Mouse (Mus musculus): Measurements from ENCODE around the gene Ppil3.

The Ppil3 gene

DNA sequence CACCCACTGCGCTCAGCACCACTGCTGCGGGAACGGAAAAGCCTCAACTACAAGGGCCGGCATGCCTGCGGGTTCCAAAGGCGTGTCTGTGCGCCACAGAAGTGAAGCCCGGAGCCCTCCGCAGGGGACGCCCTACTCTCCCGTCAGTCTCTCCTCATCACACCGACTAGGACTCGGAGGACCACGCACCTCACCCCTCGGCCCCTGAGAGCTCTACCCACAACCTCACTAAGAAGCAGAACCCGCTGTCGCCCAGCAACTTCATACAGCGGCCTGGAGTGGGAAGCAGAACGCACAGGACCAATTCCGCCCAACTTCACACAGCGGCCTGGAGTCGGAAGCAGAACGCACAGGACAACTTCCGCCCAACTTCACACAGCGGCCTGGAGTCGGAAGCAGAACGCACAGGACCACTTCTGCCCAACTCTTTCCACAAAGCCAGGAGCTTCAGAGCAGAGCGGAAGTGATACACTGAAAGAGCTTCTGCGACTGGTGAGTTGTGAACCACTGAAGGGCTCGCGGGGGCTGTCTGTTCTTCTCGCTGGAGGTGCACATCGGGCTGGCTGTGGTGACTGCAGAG lies at the start of gene Ppil3, which contains the start of gene Nif3l1:
Gene Ppil3 (minus strand): TSS at position 344 of the 580 bp plus-strand sequence.
Gene Nif3l1 (plus strand): TSS at position 9 of the 580 bp plus-strand sequence.
- DNase-seq (ENCODE audit: low spot score in 2 of 2) = peak; percentile 80 to 88

DNA sequence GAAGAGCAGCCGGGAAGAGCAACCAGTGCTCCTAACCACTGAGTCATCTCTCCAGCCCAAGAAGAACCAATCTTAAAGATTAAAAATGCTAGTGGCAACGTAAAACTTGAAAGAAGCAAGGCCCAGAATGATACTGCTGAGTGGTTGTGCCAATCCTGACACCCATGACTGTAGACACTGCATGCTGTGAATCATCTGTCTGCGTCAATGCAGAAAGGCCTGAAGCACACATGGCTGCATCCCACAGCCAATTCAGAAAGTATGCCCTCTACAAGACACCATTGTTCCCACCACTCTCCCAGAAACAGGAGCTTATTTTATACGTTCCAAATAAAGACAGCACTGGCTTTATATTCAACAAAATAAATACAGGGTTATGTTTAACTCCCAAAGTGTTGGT lies 37.4 kb upstream of the Ppil3 start:
- DNase-seq (ENCODE audit: low spot score in 2 of 2) = no peak

DNA sequence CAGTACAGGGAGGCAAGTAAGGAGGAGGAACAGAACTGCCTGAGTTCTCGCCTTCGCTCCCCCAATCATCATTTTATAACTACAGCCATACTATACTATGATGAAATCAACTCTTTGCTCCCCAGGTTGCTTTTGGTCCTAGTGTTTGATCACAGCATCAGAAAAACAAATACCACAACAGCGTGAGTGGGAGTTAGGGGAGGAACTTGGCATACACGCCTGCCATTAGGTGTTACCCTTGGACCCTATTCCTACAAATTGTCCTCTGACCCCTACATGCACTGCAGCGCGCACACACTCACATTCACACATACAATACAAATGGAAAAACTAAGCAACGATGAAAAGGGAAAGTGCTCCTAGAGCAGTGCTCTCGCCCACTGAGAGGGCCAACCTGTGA lies 30.4 kb upstream of the Ppil3 start:
- DNase-seq (ENCODE audit: low spot score in 2 of 2) = no peak

DNA sequence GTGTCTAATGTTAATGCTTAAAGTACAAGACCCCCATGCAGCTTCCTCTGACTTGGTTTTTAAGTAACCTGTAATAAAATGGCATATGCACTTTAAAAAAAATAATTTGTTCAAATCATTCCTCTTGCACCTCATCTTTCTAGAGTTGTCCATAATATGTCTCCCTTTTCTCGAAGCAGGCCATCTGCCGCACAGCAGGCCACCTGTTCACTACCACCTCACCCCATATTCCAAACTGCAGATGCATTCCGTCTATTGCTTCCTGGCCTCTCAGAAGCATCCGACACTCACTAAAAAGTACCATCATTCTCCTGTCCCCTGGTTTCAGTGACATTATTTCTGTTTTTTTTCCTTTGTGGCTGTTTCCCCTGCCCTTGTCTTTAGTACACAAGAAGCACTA lies 20.3 kb upstream of the Ppil3 start:
- DNase-seq (ENCODE audit: low spot score in 2 of 2) = no peak

DNA sequence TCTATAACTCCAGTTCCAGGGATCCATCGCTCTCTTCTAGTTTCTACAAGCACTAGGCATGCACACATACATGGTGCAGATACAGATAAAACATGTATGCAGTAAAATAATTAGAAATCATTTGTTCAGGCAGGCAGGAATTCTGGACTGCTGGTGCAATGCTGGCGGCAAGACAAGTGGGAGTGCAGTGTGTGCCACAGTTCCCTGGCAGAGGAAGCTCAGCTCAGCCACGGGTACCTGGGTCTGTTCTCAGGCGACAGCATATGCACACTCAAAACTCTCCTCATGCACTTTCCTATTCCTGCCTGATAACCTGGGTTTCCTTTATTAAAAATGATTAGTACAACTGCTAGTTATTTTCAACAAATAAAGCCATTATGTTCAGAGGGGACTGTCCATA lies 19.8 kb upstream of the Ppil3 start:
- no peak for DNase-seq (ENCODE audit: low spot score in 2 of 2)

DNA sequence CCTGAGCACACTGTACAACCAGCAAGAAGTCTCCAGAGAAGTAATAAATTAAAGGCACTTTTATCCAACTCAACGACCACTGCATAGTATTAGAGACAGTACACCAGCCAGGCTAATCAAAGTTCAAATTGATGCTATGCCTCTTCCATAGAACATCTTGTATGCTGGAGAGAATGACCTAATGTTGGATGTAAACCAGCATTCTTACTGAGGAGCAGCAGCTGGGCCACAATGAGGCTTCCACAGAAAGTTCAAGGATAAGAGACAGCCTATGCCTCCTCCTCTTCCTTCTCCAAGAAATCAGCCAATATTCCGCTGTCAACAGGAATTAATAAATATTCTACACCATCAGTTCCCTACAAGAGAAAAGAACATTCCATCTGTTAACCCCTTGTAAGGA lies 18.6 kb upstream of the Ppil3 start:
- DNase-seq (ENCODE audit: low spot score in 2 of 2) = no peak

DNA sequence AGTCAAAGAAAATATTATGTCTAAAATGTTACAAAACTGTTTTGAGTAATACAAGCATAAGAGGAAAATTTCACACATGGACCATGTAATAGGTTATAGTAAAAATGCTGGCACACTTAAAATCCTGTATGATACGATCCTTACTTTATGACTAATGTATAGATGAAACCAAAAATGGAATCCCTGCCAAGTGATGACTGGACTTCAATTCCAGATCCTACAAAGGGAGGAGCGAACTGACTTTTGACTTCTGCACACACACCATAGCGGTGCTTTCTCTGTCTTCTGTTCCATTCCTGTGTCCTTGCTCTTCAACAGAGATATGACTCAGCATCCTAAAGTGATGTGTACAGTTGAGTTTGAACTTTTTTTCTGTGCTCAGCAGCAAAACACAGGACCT lies 15.3 kb upstream of the Ppil3 start:
- DNase-seq (ENCODE audit: low spot score in 2 of 2) = no peak

DNA sequence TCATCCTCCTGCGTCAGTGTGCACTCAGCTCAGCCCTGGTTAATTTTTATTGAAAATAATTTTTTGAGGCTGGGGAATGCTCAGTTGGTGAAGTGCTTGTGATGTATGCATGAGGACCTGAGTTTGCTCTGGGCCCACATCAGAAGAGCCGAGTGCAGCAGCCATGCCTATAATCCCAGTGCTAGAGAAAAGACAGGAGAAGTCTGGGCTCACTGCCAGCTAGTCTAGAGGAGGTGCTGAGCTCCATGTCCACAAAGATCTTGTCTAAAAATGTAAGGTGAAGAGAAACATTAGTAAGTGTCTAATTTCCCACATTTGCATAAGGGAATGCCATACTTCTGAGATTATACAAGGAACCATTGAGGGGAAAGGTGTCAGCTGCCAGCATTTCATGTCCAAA lies 13.6 kb upstream of the Ppil3 start:
- DNase-seq (ENCODE audit: low spot score in 2 of 2) = no peak

DNA sequence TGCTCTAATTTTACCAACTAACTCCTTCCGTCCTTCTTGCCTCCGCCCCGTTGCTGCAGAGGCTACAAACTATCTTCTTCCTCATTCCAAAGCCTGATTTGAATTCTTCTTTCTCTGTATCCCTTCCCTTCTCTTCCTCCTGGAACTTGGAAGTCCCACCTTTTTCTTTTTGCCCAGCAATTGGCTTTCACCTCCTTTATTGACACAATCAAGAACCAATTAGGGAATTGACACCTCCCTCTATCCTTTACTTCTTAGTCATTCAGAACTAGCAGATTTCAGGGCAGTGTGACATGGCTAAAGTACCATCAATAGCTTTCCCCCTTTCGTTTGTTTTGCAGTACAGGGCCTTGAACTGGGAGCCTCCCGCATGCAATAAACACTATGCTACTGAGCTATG lies 12.9 kb upstream of the Ppil3 start:
- no peak for DNase-seq (ENCODE audit: low spot score in 2 of 2)

DNA sequence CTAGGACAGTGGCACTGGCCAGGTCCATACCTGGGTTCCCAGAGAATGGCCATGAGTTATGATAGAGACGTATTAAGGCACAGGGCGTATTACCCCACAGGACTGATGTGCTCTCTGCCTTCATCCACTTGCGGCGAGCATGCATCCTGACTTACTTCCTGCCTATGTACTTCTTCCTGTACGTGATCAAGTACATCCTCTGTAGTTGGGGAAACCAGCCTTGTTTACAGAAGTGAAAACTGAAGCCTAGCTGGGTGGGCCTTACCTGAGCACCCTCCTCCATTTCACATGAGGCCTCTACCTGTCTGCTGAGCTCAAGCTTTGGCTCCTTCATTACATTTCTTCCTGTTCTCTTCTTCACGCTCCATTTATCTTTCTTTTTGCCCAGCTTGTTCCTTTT lies 9.0 kb upstream of the Ppil3 start:
- no peak for DNase-seq (ENCODE audit: low spot score in 2 of 2)

DNA sequence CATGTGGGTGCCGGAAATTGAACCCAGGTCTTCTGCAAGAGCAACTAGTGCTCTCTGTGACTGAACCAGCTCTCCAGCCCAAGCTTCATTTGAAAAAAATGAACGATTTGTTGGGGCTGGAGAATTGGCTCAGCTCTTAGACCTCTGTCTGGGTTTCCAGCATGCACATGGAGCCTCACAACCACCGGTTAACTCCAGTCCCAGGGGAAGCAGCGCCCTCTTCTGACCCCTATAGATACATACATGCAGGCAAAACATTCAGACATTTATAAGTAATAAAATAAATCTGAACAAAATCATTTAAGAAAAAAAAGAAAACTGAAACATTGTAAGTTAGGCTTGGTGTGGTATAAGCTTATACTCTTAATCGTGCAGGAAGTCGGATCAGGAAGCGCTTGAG lies 3.1 kb upstream of the Ppil3 start:
- no peak for DNase-seq (ENCODE audit: low spot score in 2 of 2)

DNA sequence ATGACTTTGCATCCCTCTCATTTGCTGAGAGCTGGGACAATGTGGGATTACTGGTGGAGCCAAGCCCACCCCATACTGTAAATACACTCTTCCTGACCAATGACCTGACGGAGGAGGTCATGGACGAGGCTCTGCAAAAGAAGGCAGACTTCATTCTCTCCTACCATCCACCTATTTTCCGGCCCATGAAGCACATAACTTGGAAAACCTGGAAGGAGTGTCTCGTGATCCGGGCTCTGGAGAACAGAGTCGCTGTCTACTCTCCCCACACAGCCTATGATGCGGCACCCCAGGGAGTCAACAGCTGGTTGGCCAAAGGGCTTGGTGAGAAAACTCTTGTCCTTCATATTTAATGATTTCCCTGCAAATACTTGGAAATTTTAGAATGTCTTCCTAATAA lies 2.5 kb upstream of the Ppil3 start:
- no peak for DNase-seq (ENCODE audit: low spot score in 2 of 2)

DNA sequence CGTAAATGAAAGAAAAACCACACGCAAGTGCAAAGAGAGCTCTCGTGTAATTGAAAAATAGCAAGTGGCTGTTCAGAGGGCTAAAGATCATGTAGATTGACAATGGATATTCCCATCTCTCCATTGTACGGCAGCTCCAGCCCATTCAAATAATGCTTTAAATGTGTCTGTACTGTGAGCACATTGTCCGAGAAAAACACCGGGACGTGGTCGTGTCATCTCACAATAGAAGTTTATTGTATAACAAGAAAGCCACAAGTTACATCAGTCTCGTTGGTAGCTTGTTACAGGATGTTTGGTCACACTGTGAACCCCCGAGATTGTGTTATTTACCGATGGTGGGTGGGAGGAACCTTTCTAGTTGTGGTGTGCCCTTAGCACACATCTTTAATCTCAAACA lies 575 bp upstream of the Ppil3 start:
- no peak for DNase-seq (ENCODE audit: low spot score in 2 of 2)

DNA sequence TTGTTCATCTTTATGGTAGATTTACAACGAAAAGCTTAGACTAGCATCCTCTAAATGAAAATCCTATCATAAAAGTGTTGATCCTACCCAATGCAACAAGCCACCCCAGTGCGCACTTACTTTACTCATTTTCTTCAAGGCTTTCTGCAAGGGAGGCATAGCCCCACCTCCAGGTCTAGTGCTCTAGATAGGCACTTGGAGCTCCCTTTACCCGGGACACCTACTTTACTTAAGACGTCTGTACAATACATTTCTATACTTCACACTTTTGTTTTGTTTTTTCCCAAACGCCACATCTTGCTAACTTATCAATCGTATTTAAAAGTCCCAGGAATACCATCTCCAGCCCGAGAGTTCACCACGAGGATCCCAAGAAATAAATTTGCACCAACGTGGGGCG lies 595 bp downstream of the Ppil3 start:
- DNase-seq (ENCODE audit: low spot score in 2 of 2) = no peak

DNA sequence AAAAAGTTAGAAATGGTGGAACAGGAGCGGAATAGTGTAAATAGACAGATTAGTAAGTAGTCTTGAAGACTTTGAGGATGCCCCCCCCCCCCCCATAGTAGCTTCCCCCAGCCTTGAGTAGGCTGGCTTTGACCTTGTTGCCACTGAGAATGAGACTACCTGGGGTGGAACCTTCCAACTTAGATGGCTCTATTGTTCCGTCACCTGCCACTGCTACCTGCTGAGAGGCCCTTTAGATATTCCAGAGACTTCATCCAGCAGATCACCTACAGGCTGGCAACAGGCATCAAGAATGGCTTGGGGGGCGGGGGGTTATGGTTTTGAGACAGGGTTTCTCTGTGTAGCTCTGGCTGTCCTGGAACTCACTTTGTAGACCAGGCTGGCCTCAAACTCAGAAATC lies 20.7 kb downstream of the Ppil3 start:
- DNase-seq (ENCODE audit: low spot score in 2 of 2) = no peak

DNA sequence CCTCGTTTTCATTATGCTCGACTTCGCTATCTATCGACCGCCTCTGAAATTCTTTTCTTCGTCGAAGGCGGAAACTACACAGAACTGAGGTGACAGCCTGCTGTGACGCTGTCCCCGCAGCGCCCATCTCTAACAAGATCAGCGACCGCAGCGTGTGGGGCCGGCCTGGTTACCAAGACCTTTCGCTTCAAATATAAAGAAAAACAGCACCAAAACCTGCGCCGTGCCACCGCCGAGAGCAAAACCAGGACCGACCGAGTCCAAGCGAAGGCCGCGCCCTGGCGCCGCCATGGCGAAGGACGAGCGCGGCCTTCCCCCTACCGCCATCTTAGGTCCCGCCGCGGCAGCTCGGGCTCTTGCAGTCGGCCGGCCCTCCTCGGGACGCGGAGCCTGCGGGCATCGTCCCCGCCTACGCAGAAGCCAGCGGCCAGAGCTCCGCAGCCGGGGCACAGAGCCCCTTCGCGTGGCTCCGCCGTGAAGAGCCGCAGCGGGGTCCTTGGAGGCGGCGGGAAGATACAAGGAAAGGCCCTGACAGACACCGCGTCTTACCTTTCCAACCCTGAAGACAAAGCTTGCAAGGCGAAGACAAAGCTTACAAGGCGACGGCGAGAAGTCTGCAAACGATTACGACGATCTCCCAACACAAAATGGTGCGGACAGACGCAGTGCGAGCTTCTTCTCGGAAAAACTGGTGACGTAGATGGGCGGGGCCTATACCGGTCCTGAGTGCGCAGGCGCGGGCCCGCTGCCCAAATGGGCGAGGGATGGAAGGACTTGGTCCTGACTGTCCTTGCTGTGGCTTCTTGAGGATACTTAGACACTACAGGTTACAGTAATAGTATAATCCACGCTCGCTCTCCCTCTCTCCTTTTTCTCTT lies 21.7 kb downstream of the Ppil3 start, which contains the start of gene Clk1:
Gene Clk1 (minus strand): TSS at position 696 of the 878 bp plus-strand sequence.
- DNase-seq (ENCODE audit: low spot score in 2 of 2) = peak; percentile 97 to 98

DNA sequence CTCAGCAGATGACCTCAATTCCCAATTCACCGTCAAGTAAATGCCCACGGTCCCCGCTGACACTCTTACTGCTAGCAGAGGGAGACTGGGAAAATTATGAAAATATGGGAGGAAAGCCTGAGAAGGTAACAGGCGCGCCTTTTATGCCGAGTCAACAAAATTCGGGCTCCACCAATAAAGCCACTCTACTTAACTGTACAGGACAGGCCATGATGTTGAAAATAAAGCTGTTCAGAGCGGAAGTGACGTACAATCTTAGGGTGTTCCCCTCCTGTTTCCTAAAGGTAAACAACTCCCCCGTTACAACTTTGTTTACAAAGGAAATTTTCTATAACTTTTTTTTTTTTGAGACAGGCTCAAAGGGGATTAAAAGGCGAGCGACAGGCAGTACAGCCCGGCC lies 22.4 kb downstream of the Ppil3 start:
- peak; percentile 10 to 17 for DNase-seq (ENCODE audit: low spot score in 2 of 2)

DNA sequence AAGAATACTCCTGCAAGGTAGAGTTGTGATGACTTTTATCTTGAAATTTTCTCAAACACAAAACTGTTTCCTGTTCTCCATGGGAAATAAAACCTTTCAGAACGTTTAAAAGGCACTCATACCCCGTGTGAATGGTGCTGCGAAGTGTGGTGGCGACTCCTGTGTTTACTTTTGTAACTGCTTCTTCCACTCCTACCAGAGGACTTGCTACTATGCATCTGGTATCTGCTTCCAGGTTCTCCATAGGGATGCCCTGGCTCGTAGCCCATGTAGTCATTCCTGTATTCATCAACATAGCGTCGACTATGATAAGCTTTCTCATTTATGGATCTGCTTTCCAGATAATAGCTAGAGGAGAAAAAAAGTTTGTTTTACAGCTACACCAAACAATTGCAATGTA lies 24.3 kb downstream of the Ppil3 start:
- DNase-seq (ENCODE audit: low spot score in 2 of 2) = no peak

DNA sequence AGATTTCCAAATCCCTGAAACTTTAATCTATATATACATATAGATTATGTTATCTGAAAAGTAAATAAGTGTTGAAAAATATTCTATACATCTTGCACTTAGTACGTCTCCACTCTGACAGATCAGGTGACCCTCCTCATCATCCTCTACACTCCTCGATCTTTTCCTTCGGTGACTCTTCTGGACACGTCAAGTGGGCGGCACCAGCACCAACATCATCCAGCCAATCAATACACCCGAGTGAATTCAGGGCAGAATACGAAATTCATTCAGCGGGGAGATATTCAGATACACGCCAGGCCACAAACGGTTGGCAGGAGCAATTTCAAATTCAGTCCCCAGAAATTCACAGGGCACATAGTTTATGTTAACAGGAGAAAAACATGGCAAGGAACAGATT lies 25.3 kb downstream of the Ppil3 start:
- no peak for DNase-seq (ENCODE audit: low spot score in 2 of 2)

DNA sequence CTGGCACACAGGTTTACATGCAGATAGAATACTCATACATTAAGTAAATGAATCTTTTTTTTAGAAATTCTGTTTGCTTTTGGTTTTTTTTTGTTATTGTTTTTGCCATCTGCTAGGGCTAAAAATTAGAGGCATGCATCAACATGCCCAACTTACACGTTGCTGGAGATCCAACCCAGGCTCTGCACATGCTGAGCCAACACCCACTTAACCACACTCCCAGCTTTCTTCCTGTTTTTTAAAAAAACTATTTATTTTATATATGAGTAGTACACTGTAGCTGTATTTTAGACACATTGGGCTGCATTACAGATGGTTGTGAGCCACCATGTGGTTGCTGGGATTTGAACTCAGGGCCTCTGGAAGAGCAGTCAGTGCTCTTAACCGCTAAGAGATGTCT lies 29.2 kb downstream of the Ppil3 start:
- DNase-seq (ENCODE audit: low spot score in 2 of 2) = no peak

DNA sequence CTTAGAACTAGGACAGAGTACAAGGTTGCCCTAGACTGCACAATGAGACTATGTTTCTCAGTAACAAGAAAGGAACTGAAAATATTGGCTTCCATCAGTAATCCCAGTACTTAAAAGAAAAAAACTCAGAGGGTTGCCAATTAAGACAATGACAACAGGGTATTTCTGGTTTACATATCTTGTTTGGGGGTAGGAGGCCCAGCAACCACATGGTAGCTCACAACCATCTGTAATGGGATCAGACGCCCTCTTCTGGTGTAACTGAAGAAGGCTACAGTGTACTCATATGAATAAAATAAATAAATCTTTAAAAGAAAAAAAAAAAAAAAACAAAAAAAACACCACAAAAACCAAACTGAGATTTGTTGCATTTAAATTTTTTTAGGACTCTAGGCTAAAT lies 29.8 kb downstream of the Ppil3 start:
- DNase-seq (ENCODE audit: low spot score in 2 of 2) = no peak

DNA sequence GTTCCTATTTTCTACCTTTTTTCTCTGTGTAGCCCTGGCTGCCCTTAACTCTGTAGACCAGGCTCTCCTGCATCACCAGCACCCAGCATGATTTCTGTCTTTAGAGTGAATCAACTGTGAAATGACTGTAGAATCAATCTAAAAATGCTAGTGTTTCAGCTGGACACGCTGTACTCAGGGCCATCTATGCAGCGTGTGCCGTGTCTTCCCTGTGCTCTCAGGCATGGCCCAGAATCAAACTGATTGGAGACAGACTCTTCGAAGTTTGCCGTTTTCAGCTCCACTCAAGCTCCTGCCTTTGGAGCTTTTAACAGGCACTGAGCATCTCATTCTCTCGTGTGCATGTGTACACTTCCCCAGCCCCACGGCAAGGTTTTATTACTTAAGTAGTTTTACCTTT lies 34.5 kb downstream of the Ppil3 start:
- DNase-seq (ENCODE audit: low spot score in 2 of 2) = no peak

DNA sequence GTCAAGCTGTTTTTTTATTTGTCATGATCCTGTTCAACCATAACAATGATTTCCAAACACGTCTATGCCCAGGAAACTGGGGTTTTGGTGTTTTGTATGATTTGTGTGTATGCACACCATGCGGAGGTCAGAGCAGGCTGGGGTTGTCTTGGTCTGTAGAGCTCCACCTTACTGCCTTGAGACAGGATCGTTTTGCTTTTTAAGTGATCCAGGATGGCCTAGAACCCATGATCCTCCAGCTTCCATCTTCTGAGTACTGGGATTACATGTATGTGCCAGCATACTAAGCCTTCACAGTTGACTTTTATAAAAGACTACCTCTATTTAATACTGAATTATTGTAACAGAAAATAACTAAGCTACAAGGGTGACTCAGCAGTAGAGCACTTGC lies 35.1 kb downstream of the Ppil3 start:
- no peak for DNase-seq (ENCODE audit: low spot score in 2 of 2)

Data from urinary bladder, postnatal 36 days (tissue).